Mouse (Mus musculus) heart, embryonic 14.5 days (tissue): ENCODE results near the gene Poc1b. TPM values are rescaled to one million over a fixed set of nuclear protein-coding genes. Genes with fewer than 3 reads are reported as not detected.
A peak's percentile ranks its signal among the peaks of the same experiment; 100 is the strongest.

ENCODE experiments used
- ATAC-seq: fragments of 200-750 bp; cut with Nextera tagmentation; 2 replicates; pipeline ENCODE4 v1.8.0; 2017; ENCODE audit warnings: low read depth, moderate TSS enrichment; ENCODE audit not compliant: insufficient number of reproducible peaks, insufficient read depth, low FRiP score
- H3K27ac ChIP-seq, 2 experiments: fragments of 200-500 bp in 1 of 2; fragments of 300-500 bp in 1 of 2; sonication (generic) in 1 of 2; replicated peaks in 1 of 2; 2 replicates each; pipeline ENCODE4 v1.5.1; 2012 to 2014; ENCODE audit warnings: low read depth in 2 of 2, low read length in 2 of 2, control low read depth in 1 of 2, mild to moderate bottlenecking in 1 of 2, mixed read lengths in 1 of 2; ENCODE audit not compliant: control insufficient read depth in 1 of 2, insufficient read depth in 1 of 2
- H3K27me3 ChIP-seq: fragments of 300-500 bp; sonication (generic); 2 replicates; pipeline ENCODE4 v1.6.1; 2014; ENCODE audit warnings: mild to moderate bottlenecking, low read length, control low read depth; ENCODE audit not compliant: control insufficient read depth, insufficient read depth
- H3K36me3 ChIP-seq: fragments of 300-500 bp; sonication (generic); 2 replicates; pipeline ENCODE4 v1.6.1; 2014; ENCODE audit warnings: mild to moderate bottlenecking, control low read depth, low read length, mixed read lengths; ENCODE audit not compliant: control insufficient read depth, insufficient read depth
- H3K4me1 ChIP-seq, 2 experiments: fragments of 200-500 bp in 1 of 2; fragments of 300-500 bp in 1 of 2; sonication (generic) in 1 of 2; 2 replicates each; pipeline ENCODE4 v1.6.1; 2012 to 2014; ENCODE audit warnings: low read length in 2 of 2, control low read depth in 1 of 2, mixed read lengths in 1 of 2; ENCODE audit not compliant: control insufficient read depth in 2 of 2, insufficient read depth in 2 of 2
- H3K4me2 ChIP-seq: fragments of 300-500 bp; sonication (generic); 2 replicates; pipeline ENCODE4 v1.6.1; 2014; ENCODE audit warnings: mild to moderate bottlenecking, low read length
- H3K4me3 ChIP-seq, 2 experiments: fragments of 200-500 bp in 1 of 2; fragments of 300-500 bp in 1 of 2; sonication (generic) in 1 of 2; 2 replicates each; pipeline ENCODE4 v1.5.1; 2012 to 2014; ENCODE audit warnings: low read length in 2 of 2, mild to moderate bottlenecking in 2 of 2, control low read depth in 1 of 2, low read depth in 1 of 2, moderate library complexity in 1 of 2; ENCODE audit not compliant: control insufficient read depth in 1 of 2, insufficient read depth in 1 of 2
- H3K9ac ChIP-seq: fragments of 300-500 bp; sonication (generic); 2 replicates; pipeline ENCODE4 v1.6.1; 2014; ENCODE audit warnings: mild to moderate bottlenecking, low read length
- H3K9me3 ChIP-seq: fragments of 300-500 bp; sonication (generic); 2 replicates; pipeline ENCODE4 v1.6.1; 2016; ENCODE audit warnings: low read length, control low read depth; ENCODE audit not compliant: control insufficient read depth
- WGBS: fragments of 180-500 bp; shearing (Covaris S2); extraction: QIAGEN DNeasy Blood & Tissue Kit; methylation state at CpG from one replicate; pipeline ENCODE4 v1.1.7; 2014; 5-methylcytosine and 5-hydroxymethylcytosine counted together
- polyA plus RNA-seq: library from polyadenylated mRNA; unstranded; fragments of >200 nt; fragmentation: Nextera tagmentation; extraction: Ambion mirVana; gene quantifications from 2 replicates; pipeline ENCODE4 v1.2.1, GENCODE M21; 2014

Poc1b gene
- polyA plus RNA-seq, 1 experiment from 2014 or later: 11.7 TPM

GRCm38 (mm10) chr10:99168840-99169764 lies 62.3 kb downstream of the Poc1b start:
- Histone ChIP-seq H3K4me2 (0 out of 2 replicates have a peak overlapping the region, but pooled peaks have one; percentile 4), H3K9me3 (no peaks in the 10 kb centered on the region), H3K4me1 (peaks cover 9 to 32% of the 10 kb centered on the region in 2 experiments), H3K36me3 (no peaks in the 10 kb centered on the region), H3K9ac (0 out of 2 replicates have a peak overlapping the region, but pooled peaks have one; percentile 16), H3K27me3 (no peaks in the 10 kb centered on the region), H3K27ac (peak overlapping the region in 1 of 2 experiments; percentile 47; a peak in 2 of 4 replicates), H3K4me3 (no peak overlapping the region)
- 60% methylated on average over 11 of the region's 11 CpGs for WGBS
- peak; percentile 8; the same call in 1 of the 2 replicates for ATAC-seq

DNA sequence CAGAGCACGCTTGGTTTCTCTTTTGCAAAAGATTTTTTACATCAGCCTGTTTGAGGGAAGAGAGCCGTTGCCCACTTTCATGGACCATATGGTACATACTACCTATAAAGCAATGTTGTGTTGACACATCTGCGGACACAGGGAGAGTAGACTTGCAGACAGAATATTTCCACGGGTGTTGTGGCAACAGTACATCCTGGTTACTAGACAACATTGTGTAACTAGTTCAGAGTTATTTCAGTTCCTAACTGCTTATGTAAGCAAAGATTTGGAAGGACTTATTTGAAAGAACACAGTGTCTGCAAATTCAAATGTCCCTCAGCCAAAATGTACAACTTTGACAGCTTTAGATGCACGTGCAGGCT lies 62.9 kb downstream of the Poc1b start:
- H3K36me3 ChIP-seq: no peaks in the 10 kb centered on the region
- H3K4me3 ChIP-seq: no peak overlapping the region
- 54% methylated on average over 5 of the region's 5 CpGs for WGBS
- no peak overlapping the region for H3K9ac ChIP-seq
- no peak overlapping the region for H3K4me2 ChIP-seq
- no peaks in the 10 kb centered on the region for H3K9me3 ChIP-seq
- peak overlapping the region in 1 of 2 experiments; percentile 47; a peak in 2 of 4 replicates for H3K27ac ChIP-seq
- no peaks in the 10 kb centered on the region for H3K27me3 ChIP-seq
- no peak for ATAC-seq
- peaks cover 9 to 30% of the 10 kb centered on the region in 2 experiments for H3K4me1 ChIP-seq

DNA sequence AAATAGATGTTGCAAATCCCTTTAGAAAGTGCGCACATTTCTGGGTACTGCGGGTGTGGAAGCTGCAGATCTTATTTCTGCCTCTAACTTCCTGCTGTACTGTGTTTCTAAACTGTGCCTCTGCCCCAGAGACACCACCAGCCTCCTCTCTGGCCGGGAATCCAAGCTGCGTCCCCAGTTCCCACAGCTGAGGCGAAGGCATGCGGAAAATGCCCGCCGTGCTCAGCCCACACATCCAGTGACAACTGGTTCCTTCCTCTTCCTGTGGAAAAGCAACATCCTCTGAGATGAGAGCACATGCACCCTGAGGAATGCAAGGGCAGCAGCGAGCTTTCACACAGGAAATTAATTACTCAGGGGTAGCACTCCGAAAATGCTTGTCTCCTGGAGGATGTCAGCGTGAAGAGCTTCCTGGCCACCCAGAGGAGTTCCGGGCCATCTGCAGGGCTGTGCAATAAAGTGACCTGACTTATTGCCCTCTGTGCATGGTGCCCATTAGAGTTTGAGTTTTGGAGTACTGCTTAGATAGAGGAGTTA lies 65.2 kb downstream of the Poc1b start:
- Histone ChIP-seq H3K36me3 (no peaks in the 10 kb centered on the region), H3K27ac (peak overlapping the region; percentile 63 to 76), H3K4me1 (peaks cover 9 to 25% of the 10 kb centered on the region in 2 experiments), H3K9me3 (no peaks in the 10 kb centered on the region), H3K4me3 (peak overlapping the region; percentile 3 to 19; a peak in 3 of 4 replicates), H3K27me3 (no peaks in the 10 kb centered on the region), H3K4me2 (peak overlapping the region; percentile 56), H3K9ac (peak overlapping the region; percentile 6; the same call in 1 of the 2 replicates)
- ATAC-seq: peak; percentile 48
- WGBS: 10% methylated on average over 12 of the region's 12 CpGs

- ATAC-seq: no peak
- H3K4me1 ChIP-seq: peaks cover 9 to 25% of the 10 kb centered on the region in 2 experiments
- H3K27ac ChIP-seq: 0 out of 4 replicates have a peak overlapping the region, but pooled peaks of 1 of the 2 experiments have one; percentile 19
- no peak overlapping the region for H3K4me3 ChIP-seq
- no peaks in the 10 kb centered on the region for H3K27me3 ChIP-seq
- no peak overlapping the region for H3K4me2 ChIP-seq
- H3K36me3 ChIP-seq: no peaks in the 10 kb centered on the region
- WGBS: 41% methylated on average over 7 of the region's 7 CpGs
- H3K9me3 ChIP-seq: 0 out of 2 replicates have a peak, but pooled peaks cover under 1% of the 10 kb centered on the region
- no peak overlapping the region for H3K9ac ChIP-seq
Measured at GRCm38 (mm10) chr10:99172906-99173507, 66.2 kb downstream of the Poc1b start.

DNA sequence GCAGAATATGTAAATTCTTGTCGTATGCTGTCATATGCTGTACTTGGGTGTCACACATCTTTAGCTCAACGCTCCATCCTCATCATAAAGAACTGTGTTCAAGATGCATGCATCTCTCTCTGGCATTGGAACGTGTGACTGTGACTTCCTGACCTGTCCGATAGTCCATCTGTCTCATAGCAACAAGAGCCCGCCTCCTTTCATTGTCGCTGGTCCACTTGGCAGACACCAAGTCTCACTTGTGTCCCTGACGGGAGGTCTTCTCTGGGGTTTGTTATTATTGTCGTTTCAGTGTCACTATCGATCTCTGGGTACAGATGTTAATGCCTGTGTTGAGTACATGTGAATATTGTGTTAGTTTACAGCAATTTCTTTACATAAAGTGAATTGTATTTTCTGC lies 70.1 kb downstream of the Poc1b start:
- peaks cover 5 to 11% of the 10 kb centered on the region in 2 experiments for H3K4me1 ChIP-seq
- no peak overlapping the region for H3K9ac ChIP-seq
- H3K36me3 ChIP-seq: no peaks in the 10 kb centered on the region
- no peak overlapping the region for H3K4me3 ChIP-seq
- no peaks in the 10 kb centered on the region for H3K27me3 ChIP-seq
- WGBS: 75% methylated on average over 9 of the region's 9 CpGs
- H3K4me2 ChIP-seq: no peak overlapping the region
- no peak overlapping the region for H3K27ac ChIP-seq
- no peak for ATAC-seq
- 0 out of 2 replicates have a peak, but pooled peaks cover 3% of the 10 kb centered on the region for H3K9me3 ChIP-seq

- H3K4me2 ChIP-seq: no peak overlapping the region
- WGBS: 98% methylated on average over 2 of the region's 2 CpGs
- H3K9me3 ChIP-seq: 0 out of 2 replicates have a peak, but pooled peaks cover 3% of the 10 kb centered on the region
Measured at GRCm38 (mm10) chr10:99178118-99178517, 71.3 kb downstream of the Poc1b start.

GRCm38 (mm10) chr10:99179122-99179521 lies 72.3 kb downstream of the Poc1b start:
- no peak overlapping the region for H3K9ac ChIP-seq
- H3K4me1 ChIP-seq: no peaks in the 10 kb centered on the region
- H3K27me3 ChIP-seq: no peaks in the 10 kb centered on the region
- WGBS: 92% methylated on average over 5 of the region's 5 CpGs
- H3K4me2 ChIP-seq: no peak overlapping the region
- H3K36me3 ChIP-seq: no peaks in the 10 kb centered on the region
- H3K9me3 ChIP-seq: 0 out of 2 replicates have a peak, but pooled peaks cover 3% of the 10 kb centered on the region
- H3K4me3 ChIP-seq: no peak overlapping the region
- ATAC-seq: no peak
- no peak overlapping the region for H3K27ac ChIP-seq

More at GRCm38 (mm10) chr10:99178118-99178517, 71.3 kb downstream of the Poc1b start:
- H3K4me1 ChIP-seq: no peaks in the 10 kb centered on the region
- no peak overlapping the region for H3K27ac ChIP-seq
- ATAC-seq: no peak
- H3K9ac ChIP-seq: no peak overlapping the region
- no peak overlapping the region for H3K4me3 ChIP-seq
- no peaks in the 10 kb centered on the region for H3K36me3 ChIP-seq
- H3K27me3 ChIP-seq: no peaks in the 10 kb centered on the region
